Mouse (Mus musculus): ENCODE measurements around the gene Pla2g2e.
"Not testable (repeated sequence)": the region's sequence is repeated elsewhere in the genome, so short reads cannot be mapped to it uniquely, and the experiment has no call there.

Gene Pla2g2e

DNA sequence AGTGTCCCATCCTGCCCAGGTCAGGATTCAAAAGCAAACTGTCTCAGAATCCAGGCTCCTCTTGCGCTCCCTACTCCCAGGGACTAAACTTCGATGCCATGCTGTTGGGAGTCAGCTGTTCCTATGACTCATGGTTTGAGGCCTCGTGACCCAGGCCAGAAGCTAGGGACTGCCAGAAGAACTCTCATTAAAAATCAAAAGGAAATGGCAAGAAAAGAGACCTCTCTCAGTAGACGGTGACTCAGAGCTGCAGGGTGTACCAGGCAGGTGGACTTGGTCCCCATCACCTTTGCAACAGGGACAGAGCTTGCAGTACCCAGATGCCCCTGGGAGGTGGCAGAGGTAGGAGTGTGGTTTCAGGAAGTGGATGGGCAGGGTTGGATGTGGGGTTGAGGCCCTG is at the start of gene Pla2g2e:
TSS of gene Pla2g2e (plus strand) at position 212 of the 400 bp plus-strand sequence.
- no peak for DNase-seq

DNA sequence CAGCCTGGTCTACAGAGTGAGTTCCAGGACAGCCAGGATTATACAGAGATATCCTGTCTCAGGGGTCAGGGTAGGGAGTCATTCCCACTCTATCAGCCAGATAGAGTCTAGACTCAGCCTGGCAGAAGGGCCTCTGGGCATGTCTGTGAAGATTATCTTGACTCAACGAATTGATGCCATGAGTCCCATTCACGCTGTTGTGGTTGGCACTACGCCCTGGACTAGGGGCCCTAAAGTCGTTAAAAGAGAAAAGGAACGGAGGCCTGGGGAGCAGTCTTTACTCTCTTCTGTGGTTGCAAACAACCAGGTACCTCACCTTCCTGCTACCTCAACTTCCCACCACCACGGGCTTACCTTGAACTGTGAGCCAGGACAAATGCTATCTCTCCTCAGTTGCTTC is 37.9 kb upstream of the Pla2g2e start:
- no peak for DNase-seq

DNA sequence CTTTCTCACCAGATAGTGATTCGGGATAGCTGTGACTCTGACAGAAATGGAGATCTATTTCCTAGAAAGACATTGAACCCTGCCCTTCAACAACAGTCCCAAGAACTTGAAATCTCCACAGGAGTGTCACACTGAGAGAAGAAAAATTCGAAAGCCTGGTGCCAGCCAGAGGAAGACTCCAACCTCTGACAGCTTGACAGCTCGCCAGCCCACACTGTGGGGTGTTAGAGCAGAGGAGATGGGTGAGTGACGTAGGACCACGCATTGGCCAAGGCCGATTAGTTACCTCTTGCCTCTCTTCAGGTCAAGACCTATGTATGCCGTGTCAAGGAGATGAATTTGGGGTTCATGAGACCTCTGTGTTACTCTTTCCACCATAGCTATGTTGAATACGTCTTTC is 37.0 kb upstream of the Pla2g2e start:
- DNase-seq: no peak

DNA sequence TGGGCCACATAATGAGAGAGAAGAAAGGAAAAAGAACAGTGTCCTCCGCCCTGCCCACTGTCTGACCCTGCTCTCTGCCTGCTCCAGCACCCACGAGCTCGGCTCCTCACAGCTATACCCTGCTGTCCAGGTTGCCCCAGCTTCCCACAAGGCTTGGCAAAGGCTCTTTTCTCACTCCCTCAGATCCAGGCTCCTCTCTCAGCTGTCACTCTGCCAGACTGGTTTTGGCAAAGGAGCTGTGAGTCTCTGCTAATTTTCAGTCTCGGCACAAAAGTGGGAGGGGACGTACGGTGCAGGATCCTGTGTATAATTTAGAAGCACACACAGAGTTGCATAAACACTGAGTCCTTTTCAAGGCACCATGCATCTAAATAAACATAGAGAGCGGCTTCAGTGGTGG is 36.4 kb upstream of the Pla2g2e start:
- DNase-seq: no peak

DNA sequence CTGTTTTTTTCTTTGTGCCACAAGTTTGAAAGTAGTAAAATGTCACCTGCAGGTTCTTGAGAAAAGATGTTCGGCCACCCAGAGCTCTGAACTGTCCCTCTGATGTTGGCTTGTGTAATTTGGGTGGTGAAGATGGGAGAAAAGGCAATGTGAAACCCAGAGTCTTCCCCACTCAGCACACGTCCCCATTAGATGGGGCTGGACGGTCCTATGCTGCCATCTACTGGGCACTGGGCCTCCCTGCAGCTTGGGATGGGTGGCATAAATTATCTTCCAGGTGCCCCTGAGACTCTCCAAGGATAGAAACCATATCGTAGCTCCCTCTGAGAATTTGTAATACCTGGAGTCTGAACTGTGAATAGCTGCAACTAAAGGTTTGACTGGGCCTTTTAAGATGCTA is 26.3 kb upstream of the Pla2g2e start:
- DNase-seq: peak; percentile 49 to 57

DNA sequence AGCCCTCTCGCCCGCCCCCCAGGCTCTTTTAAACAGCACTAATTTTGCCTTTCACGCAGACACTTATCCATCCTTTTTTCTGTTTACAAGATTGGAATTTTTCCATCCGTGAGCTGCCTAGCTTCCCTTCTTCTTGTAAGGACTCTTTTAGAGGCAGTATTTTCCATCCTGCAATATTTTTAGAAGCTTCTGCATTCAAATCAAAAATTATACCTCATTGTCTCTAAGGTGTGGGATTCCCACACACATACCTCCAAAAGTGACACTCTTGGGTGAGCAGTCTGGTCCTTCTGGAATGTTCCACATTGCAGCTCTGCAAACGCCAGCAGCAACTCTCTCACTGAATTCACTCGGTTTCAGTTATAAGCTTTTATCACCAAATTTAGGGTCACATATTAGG is 24.8 kb upstream of the Pla2g2e start:
- no peak for DNase-seq

DNA sequence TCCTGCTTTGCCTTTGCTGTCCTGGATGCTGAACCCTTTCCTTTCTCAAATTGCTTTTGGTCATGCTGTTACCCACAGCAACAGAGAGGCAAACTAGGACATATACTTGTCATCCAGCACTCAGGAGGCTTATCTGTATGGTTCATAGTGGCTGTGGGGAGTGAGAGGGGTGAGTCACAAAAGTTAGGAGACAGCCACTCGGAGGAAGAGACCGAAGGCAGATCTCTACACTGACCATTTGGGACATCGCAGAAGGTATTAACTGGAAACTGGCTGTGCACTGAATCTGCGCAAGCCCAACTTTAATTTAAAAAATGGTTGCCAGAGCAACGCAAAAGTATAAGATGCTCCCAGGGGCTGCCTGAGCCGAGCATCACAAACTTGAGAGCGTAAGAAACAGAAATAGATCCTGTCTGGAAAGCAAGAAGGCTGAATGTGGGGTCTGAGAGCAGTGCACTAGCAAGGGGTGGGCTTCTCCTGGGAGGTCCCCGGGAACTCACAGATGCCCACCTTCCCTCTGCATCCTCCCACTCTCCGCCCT is 22.6 kb upstream of the Pla2g2e start:
- DNase-seq: no peak

DNA sequence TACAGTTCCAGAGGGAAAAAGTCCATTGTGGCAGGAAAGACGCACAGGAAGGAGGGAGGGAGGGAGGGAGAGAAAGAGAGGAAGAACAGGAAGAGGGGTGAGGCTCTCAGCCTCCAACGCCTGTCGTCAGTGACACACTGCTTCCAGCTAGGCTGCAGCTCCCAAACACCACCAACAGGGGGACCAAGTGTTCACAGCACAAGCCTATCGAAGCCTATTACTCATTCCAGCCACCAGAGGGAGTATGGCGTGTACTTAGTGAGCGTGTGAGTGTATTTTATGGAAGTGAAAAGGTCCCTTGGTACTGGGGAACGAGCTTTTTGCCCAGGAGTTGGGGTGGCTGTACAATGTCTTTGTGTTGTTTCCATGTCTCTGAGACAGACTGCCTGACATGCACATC is 21.3 kb upstream of the Pla2g2e start:
- DNase-seq: peak; percentile 48 to 55

DNA sequence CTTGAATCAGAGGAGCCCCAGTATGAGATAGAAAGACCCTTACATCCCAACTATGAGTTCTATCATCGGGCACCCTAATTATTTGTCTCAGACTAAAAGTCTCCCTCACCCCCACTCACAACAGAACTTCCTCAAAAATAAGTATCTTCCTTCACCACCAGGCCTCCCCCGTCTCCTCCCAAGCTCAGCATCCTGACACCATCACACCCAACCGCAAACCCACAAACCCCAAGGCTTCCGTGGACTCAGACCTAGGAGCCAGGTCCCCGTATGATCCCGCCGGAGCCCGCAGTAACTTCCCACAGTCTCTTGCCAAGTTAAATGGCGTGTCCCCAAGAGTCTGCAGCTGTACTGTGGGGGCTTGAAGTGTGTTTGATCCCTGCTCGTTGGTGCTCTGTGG is 20.2 kb upstream of the Pla2g2e start:
- no peak for DNase-seq

DNA sequence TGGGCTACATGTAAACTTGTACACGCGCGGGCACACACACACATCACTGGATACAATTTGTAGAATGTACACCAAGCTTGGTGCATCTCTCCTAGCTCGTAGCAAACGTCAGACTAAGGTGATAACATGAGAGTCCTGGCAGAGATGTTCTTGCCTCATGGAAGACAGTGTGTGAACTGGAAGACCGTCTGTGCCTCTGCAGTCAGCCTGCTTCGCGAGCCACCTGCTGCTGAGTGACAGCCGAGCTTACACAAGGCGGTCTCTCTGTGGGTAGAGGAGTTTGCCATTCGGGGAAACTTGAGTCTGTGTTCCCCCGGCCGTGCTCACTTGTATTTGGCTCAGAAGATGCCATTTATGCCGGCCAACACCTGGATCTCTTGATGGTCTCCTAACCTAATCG is 19.3 kb upstream of the Pla2g2e start:
- no peak for DNase-seq

DNA sequence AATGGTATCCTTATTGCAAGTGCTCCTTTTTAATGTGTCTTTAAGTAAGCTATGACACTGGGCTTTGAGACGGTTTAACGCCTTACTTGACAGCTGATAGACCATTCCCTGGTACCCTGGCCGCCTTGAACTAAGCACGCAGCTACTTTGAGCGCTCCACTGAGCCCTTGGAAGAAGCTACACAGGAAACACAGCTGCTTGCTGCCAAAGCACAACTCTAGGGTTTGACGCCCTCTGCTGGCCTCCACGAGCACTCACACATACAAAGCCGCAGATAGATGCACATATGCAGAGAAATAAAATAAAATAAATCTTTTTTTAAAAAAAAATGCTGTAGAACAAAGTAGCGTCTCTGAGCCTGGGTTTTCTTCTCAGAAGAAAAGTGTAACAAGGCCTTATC is 18.5 kb upstream of the Pla2g2e start:
- DNase-seq: no peak

DNA sequence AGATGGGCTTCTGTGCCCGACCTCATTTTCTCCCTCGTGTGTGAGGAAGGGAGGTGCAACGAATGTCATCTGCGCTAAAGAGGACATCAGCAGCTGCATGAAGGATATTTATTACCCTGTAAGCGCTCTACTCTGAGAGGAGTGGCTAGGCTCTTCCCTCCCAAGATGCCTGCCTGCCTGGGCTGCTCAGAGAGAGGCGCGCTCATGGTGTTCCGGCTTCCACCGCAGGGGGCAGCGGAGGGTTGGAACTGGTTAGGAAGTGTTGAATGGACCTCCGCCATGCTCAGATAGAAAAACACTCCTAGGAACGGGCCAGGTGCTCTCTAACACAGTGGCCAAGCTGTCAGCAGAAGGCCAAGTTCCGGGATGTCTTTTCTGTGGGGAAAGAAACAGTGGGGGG is 18.0 kb upstream of the Pla2g2e start:
- peak; percentile 39 to 49 for DNase-seq

DNA sequence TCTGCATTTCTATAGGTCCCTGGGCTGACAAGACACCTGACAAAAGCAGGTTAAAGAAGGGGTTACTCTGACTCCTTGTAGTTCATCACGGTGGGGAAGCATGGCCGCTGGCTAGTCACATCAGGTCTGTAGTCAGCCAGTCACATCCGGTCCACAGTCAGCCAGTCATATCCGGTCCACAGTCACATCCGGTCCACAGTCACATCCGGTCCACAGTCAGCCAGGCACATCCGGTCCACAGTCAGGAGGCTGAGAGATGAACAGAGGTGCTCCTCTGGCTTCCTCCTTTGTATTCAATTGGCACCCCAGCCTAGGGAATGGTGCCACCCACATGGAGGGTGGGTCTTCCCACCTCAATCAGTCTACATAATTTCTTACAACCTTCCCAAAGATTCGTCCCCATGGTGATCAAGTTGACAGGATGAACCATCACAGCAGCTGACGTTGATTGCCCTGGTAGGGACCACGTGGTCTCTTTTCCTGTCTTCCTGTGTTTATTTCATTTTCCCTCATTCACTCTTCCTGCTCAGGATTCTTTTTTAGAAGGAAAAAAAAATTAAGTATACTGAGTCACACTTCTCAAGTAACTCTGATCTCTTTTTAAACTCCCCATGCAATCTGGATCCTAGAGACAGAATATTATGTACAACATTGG is 14.3 kb upstream of the Pla2g2e start, which contains the start of gene Pla2g5:
TSS of gene Pla2g5 (minus strand) at position 139 of the 655 bp plus-strand sequence.
- no peak for DNase-seq

DNA sequence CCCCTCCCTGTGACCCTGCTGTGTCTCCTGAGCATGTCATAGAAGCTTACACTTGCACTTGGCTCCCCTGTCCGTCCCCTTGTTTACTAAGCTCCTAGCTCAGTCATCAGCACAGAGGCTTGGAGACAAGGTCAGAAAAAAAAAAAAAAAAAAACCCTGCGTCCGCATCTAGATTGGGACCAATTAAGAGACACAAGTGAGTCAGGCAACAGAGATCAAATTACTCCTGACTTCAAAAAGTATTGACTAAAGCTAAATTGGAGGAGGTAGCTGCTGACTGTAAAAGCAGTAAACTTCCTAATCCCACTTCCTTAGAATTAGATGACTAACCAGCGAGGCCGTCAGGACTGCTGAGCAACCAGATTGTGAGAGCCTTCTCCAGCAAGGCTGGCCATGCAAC is 12.7 kb upstream of the Pla2g2e start:
- no peak for DNase-seq

DNA sequence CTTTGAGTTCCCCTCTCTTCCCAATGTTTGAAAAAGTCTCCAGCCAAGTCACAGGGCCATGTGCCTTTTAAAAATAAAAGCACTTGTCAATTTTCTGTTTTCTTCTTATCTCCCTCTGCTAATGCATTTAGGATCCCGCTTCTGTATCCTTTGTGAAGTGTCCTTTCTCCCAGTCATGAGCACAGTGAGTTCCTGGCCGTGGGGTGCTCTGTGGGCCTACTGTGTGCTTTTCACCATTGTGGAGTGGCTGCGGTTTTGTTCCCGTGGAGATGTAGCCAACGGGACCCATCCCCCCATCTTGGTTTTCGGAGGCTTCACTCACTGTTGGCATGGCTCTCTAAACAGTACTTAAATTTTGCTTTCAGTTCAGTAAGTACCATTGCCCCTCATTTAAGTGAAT is 11.8 kb upstream of the Pla2g2e start:
- no peak for DNase-seq

DNA sequence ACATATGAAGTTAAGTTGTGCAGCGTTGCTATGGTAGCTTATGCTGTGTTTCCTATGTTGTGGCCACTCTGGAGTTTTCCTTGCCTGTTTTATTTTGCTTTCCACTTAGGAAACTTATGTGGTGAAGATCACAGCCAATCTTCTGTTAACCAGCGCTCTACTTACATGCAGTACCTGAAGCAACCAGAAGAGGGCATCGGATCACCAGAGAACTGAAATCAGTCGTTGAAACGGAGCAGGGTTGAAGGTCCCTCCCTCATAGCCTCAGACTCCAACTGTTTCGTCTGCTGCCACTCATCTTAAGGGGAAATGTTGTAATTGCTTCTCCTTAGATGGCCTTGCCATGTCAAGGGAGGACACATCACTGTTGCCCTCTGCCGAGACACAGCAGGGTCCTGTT is 11.3 kb upstream of the Pla2g2e start:
- peak; percentile 40 to 53 for DNase-seq

DNA sequence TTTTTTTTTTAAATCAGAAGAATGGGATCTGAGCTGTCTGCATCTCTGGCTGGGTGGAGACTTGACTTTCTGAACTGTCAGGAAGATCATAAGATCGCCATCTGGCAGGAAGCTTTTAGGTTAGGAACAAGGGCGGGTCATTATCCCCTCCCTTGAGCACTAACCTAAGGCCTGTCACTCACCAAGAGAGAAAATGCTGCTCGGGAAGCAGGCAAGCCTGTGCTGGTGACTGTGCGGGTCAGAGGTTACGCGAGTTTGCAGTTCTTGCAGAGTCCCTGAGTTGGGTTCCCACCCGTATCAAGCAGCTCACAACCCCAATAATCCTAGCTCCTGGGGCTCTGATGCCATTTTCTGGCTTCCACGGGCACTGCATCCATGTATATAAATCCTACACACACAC is 9.1 kb upstream of the Pla2g2e start:
- DNase-seq: no peak

DNA sequence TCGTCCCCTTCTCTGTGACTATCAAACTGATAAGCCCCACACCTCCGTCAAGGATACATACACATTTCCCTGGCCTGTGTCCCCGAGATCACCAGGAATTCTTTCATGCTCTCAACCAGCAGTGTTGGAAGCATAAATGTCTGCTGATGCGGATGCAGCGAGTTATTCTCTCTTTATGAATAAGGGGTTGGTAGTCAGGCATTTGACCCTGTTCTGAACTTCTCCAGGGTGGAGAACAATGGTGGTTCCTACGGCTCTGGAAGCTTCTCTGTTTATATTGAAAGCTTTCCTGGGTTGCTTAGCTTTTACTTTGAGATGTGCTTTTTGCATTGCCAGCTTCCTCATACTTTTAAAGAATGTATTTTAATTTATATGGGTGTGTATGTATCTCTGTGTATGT is 3.9 kb upstream of the Pla2g2e start, which contains the start of gene Gm13030:
TSS of gene Gm13030 (minus strand) at position 101 of the 400 bp plus-strand sequence.
- DNase-seq: no peak

DNA sequence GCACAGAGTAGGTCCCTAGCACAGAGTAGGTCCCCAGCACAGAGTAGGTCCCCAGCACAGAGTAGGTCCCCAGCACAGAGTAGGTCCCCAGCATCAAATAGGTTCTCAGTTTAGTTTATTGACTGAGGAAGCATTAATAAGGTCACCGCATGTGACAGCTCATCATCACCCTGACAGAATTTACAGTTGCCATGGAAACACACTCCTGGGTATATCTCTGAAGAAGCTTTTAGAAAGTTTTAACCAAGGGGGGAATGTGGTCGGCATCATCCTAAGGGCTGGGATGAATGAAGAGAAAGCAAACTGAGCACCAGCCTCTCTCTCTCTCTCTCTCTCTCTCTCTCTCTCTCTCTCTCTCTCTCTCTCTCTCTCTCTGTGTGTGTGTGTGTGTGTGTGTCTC is 2.5 kb upstream of the Pla2g2e start:
- not testable (repeated sequence) for DNase-seq

DNA sequence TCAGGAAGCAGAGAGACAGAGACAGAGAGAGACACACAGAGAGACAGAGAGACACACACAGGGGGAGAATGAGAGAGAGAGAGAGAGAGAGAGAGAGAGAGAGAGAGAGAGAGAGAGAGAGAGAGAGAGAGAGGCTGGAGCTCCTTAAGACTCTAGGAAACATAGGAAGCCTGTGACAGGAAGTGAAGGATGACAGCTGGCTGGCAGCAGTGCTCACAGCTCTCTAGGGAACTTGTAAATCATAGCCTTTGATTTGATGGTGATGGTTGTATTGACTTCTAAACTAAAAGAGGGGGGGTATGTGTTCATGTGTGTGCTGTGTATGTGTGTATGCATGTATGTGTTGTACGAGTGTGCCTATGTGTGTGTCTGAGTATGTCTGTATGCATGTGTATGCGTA is 1.8 kb upstream of the Pla2g2e start:
- no peak for DNase-seq

DNA sequence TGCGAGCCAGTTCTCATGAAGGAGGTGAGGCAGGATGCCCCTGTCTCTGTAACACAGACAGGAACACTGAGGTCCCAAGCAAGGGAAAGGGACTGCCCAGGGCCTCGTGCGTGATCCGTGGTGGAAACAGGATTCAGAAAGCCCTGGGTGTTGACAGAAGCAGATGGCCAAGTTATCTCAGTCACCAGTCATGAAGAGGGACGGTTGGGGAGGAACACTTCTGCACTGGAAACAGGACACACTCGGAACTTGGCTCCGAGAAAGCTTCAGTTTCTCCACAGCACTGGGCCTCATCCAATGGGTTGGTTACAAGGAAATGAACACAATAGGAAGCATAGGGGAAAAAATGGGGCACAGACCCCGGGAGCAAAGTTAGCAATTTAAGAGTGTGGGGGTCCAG is 1.0 kb downstream of the Pla2g2e start:
- DNase-seq: no peak

DNA sequence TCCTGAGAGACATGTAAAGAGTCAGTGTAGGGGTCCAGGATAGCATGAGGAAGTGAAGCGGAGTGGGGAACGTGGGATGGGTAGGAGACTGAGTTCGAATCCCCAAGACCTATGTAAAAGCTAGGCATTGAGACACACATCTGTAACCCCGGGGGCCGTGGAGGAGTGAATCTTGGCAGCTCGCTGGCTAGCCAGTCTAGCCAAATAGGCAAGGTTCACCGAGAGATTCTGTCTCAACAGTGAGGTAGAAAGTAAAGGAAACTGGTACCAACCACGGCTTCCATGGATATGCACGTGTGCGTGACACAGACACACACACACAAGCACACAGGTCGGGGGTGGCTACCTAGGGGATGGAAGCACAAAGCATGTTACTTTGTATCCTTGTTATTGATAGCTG is 2.1 kb downstream of the Pla2g2e start:
- DNase-seq: no peak

DNA sequence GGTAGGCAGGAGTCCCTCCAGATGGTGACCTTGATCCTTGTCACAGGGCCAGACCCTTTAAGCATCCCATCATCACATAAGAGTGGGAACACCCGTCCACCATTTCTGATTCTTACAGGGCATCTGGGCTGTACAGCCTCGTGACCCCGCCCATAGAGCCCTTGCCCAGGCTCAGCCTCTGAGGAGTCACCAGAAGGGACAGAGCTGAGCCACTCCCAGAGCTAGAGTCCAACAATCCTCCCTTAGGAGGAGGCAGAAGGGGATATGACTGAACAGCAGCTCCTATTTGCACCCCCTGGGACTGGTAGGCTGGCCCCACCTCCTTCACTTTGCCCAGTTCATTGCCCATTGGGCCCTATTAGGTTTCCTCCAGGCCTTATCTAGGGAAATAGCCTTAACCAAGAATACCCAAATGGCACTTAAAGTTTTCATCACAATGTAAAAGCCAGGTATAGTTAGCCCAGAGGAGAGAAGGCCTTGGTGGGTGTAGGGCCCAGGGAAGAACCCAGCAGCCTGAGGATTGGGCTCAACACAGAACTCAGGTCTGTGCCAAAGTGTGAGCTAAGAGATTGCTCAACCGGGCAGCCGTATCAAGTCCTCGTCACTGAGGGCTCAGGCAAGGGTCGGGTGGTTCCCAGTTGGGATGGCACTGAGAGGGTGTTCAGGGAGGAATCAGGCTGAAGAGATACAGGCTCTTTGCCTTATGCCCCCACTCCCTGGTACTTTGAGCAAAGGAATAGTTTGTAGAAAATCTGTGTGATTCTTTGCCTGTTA is 3.3 kb downstream of the Pla2g2e start:
- no peak for DNase-seq

DNA sequence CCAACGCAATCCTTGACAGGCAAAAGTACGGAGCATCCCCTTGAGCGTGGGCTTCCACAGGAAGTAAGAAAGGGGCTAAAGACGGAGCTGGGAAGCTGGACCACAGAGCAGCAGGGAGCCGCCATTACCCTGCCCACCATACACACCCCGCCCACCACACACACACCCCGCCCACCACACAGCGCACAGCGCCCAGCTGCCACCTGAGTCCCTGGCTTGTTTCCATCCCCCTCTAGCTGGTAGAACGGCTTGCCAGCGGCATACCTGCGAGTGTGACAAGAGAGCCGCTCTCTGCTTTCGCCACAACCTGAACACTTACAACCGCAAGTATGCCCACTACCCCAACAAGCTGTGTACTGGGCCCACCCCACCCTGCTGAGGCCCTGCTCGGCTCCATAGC is 4.4 kb downstream of the Pla2g2e start:
- DNase-seq: no peak
